22 mouse cellular contexts compared by ENCODE assay signal in genomic region chr9:69226424-69226823, GRCm38 (mm10).
A peak's percentile ranks its signal among the peaks of the same experiment; 100 is the strongest.
DNase-seq lines count a peak whose midpoint lies in the region; ATAC-seq and TF ChIP-seq lines count a peak whose summit lies in the region.
"Had no signal": no experiment of that assay in that cellular context is flagged by ENCODE, and none has a peak within 500 bp of the region (broad histone marks: within the 10 kb centered on the region; RNA-seq: fewer than 3 reads in every experiment).

No protein-coding gene starts in this region.

- H3K4me3 ChIP-seq in lung, adult 2 months (replicated peaks; ENCODE audit: extremely low read depth, low read depth, low read length) = no peak overlapping the region
- no peak overlapping the region for H3K4me3 ChIP-seq in lung, embryonic 16.5 days (ENCODE audit: low read length)
- H3K4me3 ChIP-seq in forebrain, embryonic 11.5 days (ENCODE audit: low read depth, low read length) = no peak overlapping the region
- H3K4me3 ChIP-seq: limb, embryonic 10.5 days; megakaryocyte, embryonic 14.5 days; stomach, embryonic 15.5 days had no signal

- no peaks in the 10 kb centered on the region for H3K9me3 ChIP-seq in lung, embryonic 16.5 days (ENCODE audit: control insufficient read depth, low read length)
- no peaks in the 10 kb centered on the region for H3K9me3 ChIP-seq in forebrain, embryonic 11.5 days (ENCODE audit: control insufficient read depth, low read length)
- H3K9me3 ChIP-seq: limb, embryonic 10.5 days; stomach, embryonic 15.5 days had no signal

- TF ChIP-seq CTCF in lung, adult 2 months (IDR thresholded peaks at IDR 0.05; ENCODE audit: insufficient read depth, low read length) = no peak

- H3K27me3 ChIP-seq in lung, embryonic 16.5 days (ENCODE audit: control insufficient read depth, insufficient read depth, low read depth, low read length) = no peaks in the 10 kb centered on the region
- no peaks in the 10 kb centered on the region for H3K27me3 ChIP-seq in forebrain, embryonic 11.5 days (ENCODE audit: control insufficient read depth, insufficient read depth, low read length)
- H3K27me3 ChIP-seq: stomach, embryonic 15.5 days had no signal

- H3K27ac ChIP-seq in lung, embryonic 16.5 days (ENCODE audit: low read length) = no peak overlapping the region
- H3K27ac ChIP-seq in forebrain, embryonic 11.5 days (ENCODE audit: low read depth, low read length) = no peak overlapping the region
- H3K27ac ChIP-seq: limb, embryonic 10.5 days; liver, embryonic 14.5 days; stomach, embryonic 15.5 days had no signal

- peaks cover 2% of the 10 kb centered on the region; the same call in 1 of the 2 replicates for H3K4me1 ChIP-seq in lung, adult 2 months (ENCODE audit: control insufficient read depth, insufficient read depth, low read length)
- H3K4me1 ChIP-seq in lung, embryonic 16.5 days (replicated peaks; ENCODE audit: control insufficient read depth, insufficient read depth, low read length) = no peaks in the 10 kb centered on the region; the same call in none of the 2 replicates
- H3K4me1 ChIP-seq in forebrain, embryonic 11.5 days (replicated peaks; ENCODE audit: control insufficient read depth, insufficient read depth, low read length) = peaks cover 3% of the 10 kb centered on the region; the same call in 1 of the 2 replicates
- H3K4me1 ChIP-seq: megakaryocyte, embryonic 14.5 days; stomach, embryonic 15.5 days had no signal

- ATAC-seq in CD4-positive, CD25-positive, alpha-beta regulatory T cell, adult 4 months = no peak
- ATAC-seq in lung, embryonic 16.5 days (ENCODE audit: low read depth) = peak; percentile 86
- ATAC-seq in forebrain, embryonic 11.5 days (replicated peaks; ENCODE audit: low FRiP score) = no peak
- ATAC-seq: hindbrain, embryonic 16.5 days; Patski had no signal

- no peak overlapping the region for H3K4me2 ChIP-seq in lung, embryonic 16.5 days (ENCODE audit: low read depth, low read length)
- no peak overlapping the region for H3K4me2 ChIP-seq in forebrain, embryonic 11.5 days (ENCODE audit: low read depth, low read length, severe bottlenecking)
- H3K4me2 ChIP-seq: heart, embryonic 11.5 days; stomach, embryonic 15.5 days had no signal

- DNase-seq in CD4-positive, CD25-positive, alpha-beta regulatory T cell, adult 2 months (ENCODE audit: low read depth, low spot score) = peak; percentile 2
- peak; percentile 25 to 42 for DNase-seq in lung, adult 18-20 months
- DNase-seq in lung, adult 2 months = no peak
- peak; percentile 15 for DNase-seq in thymus, postnatal 25 days
- DNase-seq in ovary, adult 18-20 months (ENCODE audit: low spot score) = no peak
- no peak for DNase-seq in forebrain, embryonic 11.5 days (ENCODE audit: low spot score)
- DNase-seq: cerebellum, adult 18-20 months; gastrocnemius, postnatal 14 days; kidney, adult 18-20 months; kidney, postnatal 36 days; layer of hippocampus, postnatal 36 days; right cerebral cortex, adult 18-20 months; spleen, adult 18-20 months had no signal

- TF ChIP-seq POLR2A in lung, adult 2 months (IDR thresholded peaks at IDR 0.05; ENCODE audit: borderline replicate concordance, extremely low read depth, low read depth, low read length) = no peak

- H3K9ac ChIP-seq in lung, embryonic 16.5 days (ENCODE audit: low read length) = no peak overlapping the region
- no peak overlapping the region for H3K9ac ChIP-seq in forebrain, embryonic 11.5 days (ENCODE audit: low read length)
- H3K9ac ChIP-seq: liver, embryonic 14.5 days; stomach, embryonic 15.5 days had no signal

- 46% methylated on average over 3 of the region's 3 CpGs for WGBS in lung, adult 2 months
- 26% methylated on average over 3 of the region's 3 CpGs for WGBS in lung, embryonic 16.5 days
- WGBS in forebrain, embryonic 11.5 days = 47% methylated on average over 3 of the region's 3 CpGs

- H3K36me3 ChIP-seq in lung, embryonic 16.5 days (ENCODE audit: control insufficient read depth, insufficient read depth, low read length) = no peaks in the 10 kb centered on the region
- no peaks in the 10 kb centered on the region for H3K36me3 ChIP-seq in forebrain, embryonic 11.5 days (ENCODE audit: control insufficient read depth, insufficient read depth, low read length)
- H3K36me3 ChIP-seq: limb, embryonic 10.5 days; stomach, embryonic 15.5 days had no signal

Comparison
In these comparisons a context has a peak if more than half of its experiments do, and no peak if none do; other contexts are left out.
1. DNase-seq: peak in CD4-positive, CD25-positive, alpha-beta regulatory T cell, adult 2 months (single experiment), lung, adult 18-20 months (2 of 2) and thymus, postnatal 25 days (single experiment); none in lung, adult 2 months (single experiment), ovary, adult 18-20 months (single experiment) and forebrain, embryonic 11.5 days (single experiment).